ENCODE assay signal across 8 mouse cellular contexts in the genomic region with DNA sequence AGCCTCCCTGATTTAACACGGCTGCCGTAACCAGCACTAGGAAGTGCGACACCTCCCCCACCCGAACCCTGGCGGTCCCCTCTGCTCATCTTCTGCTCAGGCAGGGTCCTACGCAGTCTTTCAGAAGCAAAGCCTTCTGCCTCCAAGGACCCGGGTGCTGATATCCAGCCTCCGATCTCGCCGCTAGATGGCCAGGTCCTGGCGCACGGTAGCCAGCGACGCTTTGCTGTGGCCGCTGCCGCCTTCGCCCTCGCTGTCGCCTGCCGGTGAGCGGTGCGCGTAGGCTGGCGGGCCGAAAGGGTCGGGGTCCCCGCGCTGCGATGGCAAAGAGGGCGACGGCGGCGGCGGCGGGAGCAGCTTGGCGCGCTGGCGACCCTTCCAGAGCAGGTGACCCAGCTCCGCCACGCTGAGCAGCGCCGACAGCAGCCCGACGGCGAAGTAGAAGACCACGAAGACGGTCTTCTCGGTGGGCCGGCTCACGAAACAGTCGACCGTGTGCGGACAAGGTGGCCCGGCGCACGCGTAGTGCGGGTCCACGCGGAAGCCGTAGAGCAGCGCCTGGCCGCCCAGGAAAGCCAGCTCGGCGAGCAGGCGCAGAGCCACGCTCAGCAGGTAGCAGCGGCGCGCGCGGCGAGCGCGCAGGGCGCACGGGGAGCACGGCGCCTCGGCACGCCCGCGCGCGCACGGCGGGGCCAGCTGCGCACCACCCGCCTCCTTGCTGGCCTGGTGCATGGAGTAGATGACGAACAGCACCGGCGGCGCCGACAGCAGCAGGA. TPM values are rescaled to one million over a fixed set of nuclear protein-coding genes. Genes with fewer than 3 reads are reported as not detected.
DNase-seq lines count a peak whose midpoint lies in the region; ATAC-seq and TF ChIP-seq lines count a peak whose summit lies in the region.

No protein-coding gene starts in this region.

- peak; percentile 38 to 63 for DNase-seq in layer of hippocampus, postnatal 14 days (ENCODE audit: low spot score in 2 of 2)
- DNase-seq in layer of hippocampus, adult 8-10 months (ENCODE audit: low spot score in 2 of 2): no peak
- peak; percentile 77 to 79 for DNase-seq in adrenal gland, postnatal 36 days
- peak; percentile 84 for DNase-seq in limb, embryonic 10.5 days (ENCODE audit: low spot score)
- peak; percentile 76 for DNase-seq in stomach, postnatal 0 days (ENCODE audit: low spot score)

- peak overlapping the region; percentile 44 for H3K4me3 ChIP-seq in embryonic fibroblast, embryonic 13.5 days (ENCODE audit: insufficient read depth, low read length)
- peak overlapping the region; percentile 56 for H3K4me3 ChIP-seq in hindbrain, embryonic 15.5 days
- H3K4me3 ChIP-seq in limb, embryonic 10.5 days: peak overlapping the region; percentile 69
- H3K4me3 ChIP-seq in midbrain, embryonic 12.5 days: peak overlapping the region; percentile 58
- H3K4me3 ChIP-seq in stomach, postnatal 0 days (ENCODE audit: low read depth, low read length): peak overlapping the region; percentile 62

- no peaks in the 10 kb centered on the region for H3K9me3 ChIP-seq in hindbrain, embryonic 15.5 days
- H3K9me3 ChIP-seq in limb, embryonic 10.5 days (replicated peaks): no peaks in the 10 kb centered on the region
- H3K9me3 ChIP-seq in midbrain, embryonic 12.5 days: no peaks in the 10 kb centered on the region
- no peaks in the 10 kb centered on the region for H3K9me3 ChIP-seq in stomach, postnatal 0 days (ENCODE audit: control insufficient read depth, low read length)

- WGBS in hindbrain, embryonic 15.5 days: under 1% methylated on average over 91 of the region's 94 CpGs
- WGBS in limb, embryonic 10.5 days: under 1% methylated on average over 94 of the region's 94 CpGs
- under 1% methylated on average over 87 of the region's 94 CpGs for WGBS in midbrain, embryonic 12.5 days
- 0% methylated on average over 77 of the region's 94 CpGs for WGBS in stomach, postnatal 0 days

- no peak for TF ChIP-seq EP300 in stomach, postnatal 0 days (optimal IDR thresholded peaks at IDR 0.05)

- no peak for TF ChIP-seq POLR2A in embryonic fibroblast, embryonic 13.5 days (IDR thresholded peaks at IDR 0.05; ENCODE audit: low read depth, low read length)

- H3K36me3 ChIP-seq in hindbrain, embryonic 15.5 days: no peaks in the 10 kb centered on the region
- no peaks in the 10 kb centered on the region for H3K36me3 ChIP-seq in limb, embryonic 10.5 days
- H3K36me3 ChIP-seq in midbrain, embryonic 12.5 days: no peaks in the 10 kb centered on the region
- H3K36me3 ChIP-seq in stomach, postnatal 0 days (ENCODE audit: control insufficient read depth, insufficient read depth, low read length): no peaks in the 10 kb centered on the region

- TF ChIP-seq CTCF in embryonic fibroblast, embryonic 13.5 days (IDR thresholded peaks at IDR 0.05; ENCODE audit: borderline replicate concordance, insufficient read depth, low read length): peak; percentile 78; the same call in 1 of the 2 replicates
- peak; percentile 76 for TF ChIP-seq CTCF in stomach, postnatal 0 days (IDR thresholded peaks at IDR 0.05; ENCODE audit: low read depth)

- ATAC-seq in hindbrain, embryonic 15.5 days (ENCODE audit: low FRiP score, low read depth): peak; percentile 83
- ATAC-seq in midbrain, embryonic 12.5 days (ENCODE audit: low FRiP score, low read depth): peak; percentile 73
- peak; percentile 77 for ATAC-seq in stomach, postnatal 0 days (ENCODE audit: low FRiP score, low TSS enrichment)

- H3K9ac ChIP-seq in hindbrain, embryonic 15.5 days: peak overlapping the region; percentile 77
- H3K9ac ChIP-seq in midbrain, embryonic 12.5 days (replicated peaks): peak overlapping the region; percentile 69
- peak overlapping the region; percentile 68 for H3K9ac ChIP-seq in stomach, postnatal 0 days (ENCODE audit: low read length)

- no peak overlapping the region for H3K27ac ChIP-seq in embryonic fibroblast, embryonic 13.5 days (ENCODE audit: insufficient read depth, low read length)
- peak overlapping the region; percentile 91 for H3K27ac ChIP-seq in hindbrain, embryonic 15.5 days (replicated peaks)
- peak overlapping the region; percentile 79 for H3K27ac ChIP-seq in limb, embryonic 10.5 days
- peak overlapping the region; percentile 81 for H3K27ac ChIP-seq in midbrain, embryonic 12.5 days (replicated peaks)
- peak overlapping the region; percentile 40; the same call in 1 of the 2 replicates for H3K27ac ChIP-seq in stomach, postnatal 0 days (replicated peaks)

- H3K4me1 ChIP-seq in embryonic fibroblast, embryonic 13.5 days (ENCODE audit: control insufficient read depth, insufficient read depth, low read length): no peaks in the 10 kb centered on the region
- H3K4me1 ChIP-seq in hindbrain, embryonic 15.5 days (replicated peaks): peaks cover 28% of the 10 kb centered on the region
- peaks cover 45% of the 10 kb centered on the region for H3K4me1 ChIP-seq in limb, embryonic 10.5 days
- peaks cover 18% of the 10 kb centered on the region for H3K4me1 ChIP-seq in midbrain, embryonic 12.5 days
- H3K4me1 ChIP-seq in stomach, postnatal 0 days (replicated peaks; ENCODE audit: control insufficient read depth, insufficient read depth): no peaks in the 10 kb centered on the region

- H3K27me3 ChIP-seq in hindbrain, embryonic 15.5 days: no peaks in the 10 kb centered on the region
- H3K27me3 ChIP-seq in limb, embryonic 10.5 days (ENCODE audit: low read depth, poor library complexity, severe bottlenecking): peaks cover 44% of the 10 kb centered on the region
- H3K27me3 ChIP-seq in midbrain, embryonic 12.5 days: peaks cover 56% of the 10 kb centered on the region
- H3K27me3 ChIP-seq in stomach, postnatal 0 days (ENCODE audit: control insufficient read depth, insufficient read depth, low read length): no peaks in the 10 kb centered on the region

- peak overlapping the region; percentile 67 for H3K4me2 ChIP-seq in hindbrain, embryonic 15.5 days
- H3K4me2 ChIP-seq in midbrain, embryonic 12.5 days (replicated peaks): peak overlapping the region; percentile 85
- H3K4me2 ChIP-seq in stomach, postnatal 0 days (replicated peaks; ENCODE audit: low read depth): peak overlapping the region; percentile 99

RNA-seq across cellular contexts. Expression of a gene that starts 0.6 kb away (rescaled TPM):
- 1 to 10 TPM; 2.2 TPM for total RNA-seq in layer of hippocampus, postnatal 14 days (2021)
- total RNA-seq in layer of hippocampus, adult 8-10 months (2022): 1 to 10 TPM in 2 of 4 experiments, not detected in 2; 1.4 to 1.6 TPM
- not detected for total RNA-seq in adrenal gland, postnatal 36 days (2021)
- polyA plus RNA-seq in embryonic fibroblast, embryonic 13.5 days (2011; ENCODE audit: insufficient read length, low read depth, missing spikeins): not detected in 2 replicates
- polyA plus RNA-seq in hindbrain, embryonic 15.5 days (2015; fragmentation: Nextera tagmentation; extraction: Ambion mirVana): 1.8 and 3.1 TPM in 2 replicates
- polyA plus RNA-seq in limb, embryonic 10.5 days (2016; fragmentation: Nextera tagmentation; extraction: Ambion mirVana): 0.24 and 0.29 TPM in 2 replicates
- 0.67 and 0.80 TPM in 2 replicates for polyA plus RNA-seq in midbrain, embryonic 12.5 days (2016; fragmentation: Nextera tagmentation; extraction: Ambion mirVana)
- 1.9 and 2.1 TPM in 2 replicates for polyA plus RNA-seq in stomach, postnatal 0 days (2015; fragmentation: Nextera tagmentation; extraction: Ambion mirVana)

RNA-seq across cellular contexts. Expression of a gene that starts 41.8 kb away (rescaled TPM):
- total RNA-seq in layer of hippocampus, postnatal 14 days (2021): 1 to 10 TPM; 8.1 to 9.8 TPM
- 1 to 10 TPM in 2 of 4 experiments, under 1 TPM in 2; 0.62 to 2.4 (median 1.2) TPM for total RNA-seq in layer of hippocampus, adult 8-10 months (2022)
- total RNA-seq in adrenal gland, postnatal 36 days (2021): 10 to 100 TPM; 15.4 to 20.5 TPM
- 141 and 227 TPM in 2 replicates for polyA plus RNA-seq in embryonic fibroblast, embryonic 13.5 days (2011; ENCODE audit: insufficient read length, low read depth, missing spikeins)
- 43.7 and 56.9 TPM in 2 replicates for polyA plus RNA-seq in hindbrain, embryonic 15.5 days (2015; fragmentation: Nextera tagmentation; extraction: Ambion mirVana)
- 291 and 354 TPM in 2 replicates for polyA plus RNA-seq in limb, embryonic 10.5 days (2016; fragmentation: Nextera tagmentation; extraction: Ambion mirVana)
- 305 and 311 TPM in 2 replicates for polyA plus RNA-seq in midbrain, embryonic 12.5 days (2016; fragmentation: Nextera tagmentation; extraction: Ambion mirVana)
- 31.6 and 44.5 TPM in 2 replicates for polyA plus RNA-seq in stomach, postnatal 0 days (2015; fragmentation: Nextera tagmentation; extraction: Ambion mirVana)

RNA-seq across cellular contexts. Expression of a gene that starts 54.6 kb away (rescaled TPM):
- total RNA-seq in layer of hippocampus, postnatal 14 days (2021): 10 to 100 TPM; 20.2 to 20.3 TPM
- 10 to 100 TPM; 17.3 to 20.2 (median 19.4) TPM for total RNA-seq in layer of hippocampus, adult 8-10 months (2022)
- total RNA-seq in adrenal gland, postnatal 36 days (2021): 10 to 100 TPM; 20.0 to 24.5 TPM
- 26.8 and 28.2 TPM in 2 replicates for polyA plus RNA-seq in embryonic fibroblast, embryonic 13.5 days (2011; ENCODE audit: insufficient read length, low read depth, missing spikeins)
- 11.4 and 16.8 TPM in 2 replicates for polyA plus RNA-seq in hindbrain, embryonic 15.5 days (2015; fragmentation: Nextera tagmentation; extraction: Ambion mirVana)
- 38.4 and 43.7 TPM in 2 replicates for polyA plus RNA-seq in limb, embryonic 10.5 days (2016; fragmentation: Nextera tagmentation; extraction: Ambion mirVana)
- 15.5 and 17.3 TPM in 2 replicates for polyA plus RNA-seq in midbrain, embryonic 12.5 days (2016; fragmentation: Nextera tagmentation; extraction: Ambion mirVana)
- 20.1 and 25.9 TPM in 2 replicates for polyA plus RNA-seq in stomach, postnatal 0 days (2015; fragmentation: Nextera tagmentation; extraction: Ambion mirVana)

RNA-seq across cellular contexts. Expression of a gene that starts 58.9 kb away (rescaled TPM):
- total RNA-seq in layer of hippocampus, postnatal 14 days (2021): 100 to 1,000 TPM in 1 of 2 experiments, 10 to 100 TPM in 1; 93.6 to 121 TPM
- total RNA-seq in layer of hippocampus, adult 8-10 months (2022): 10 to 100 TPM; 69.7 to 86.8 (median 75.2) TPM
- 10 to 100 TPM; 82.3 to 97.6 TPM for total RNA-seq in adrenal gland, postnatal 36 days (2021)
- polyA plus RNA-seq in embryonic fibroblast, embryonic 13.5 days (2011; ENCODE audit: insufficient read length, low read depth, missing spikeins): 212 and 419 TPM in 2 replicates
- polyA plus RNA-seq in hindbrain, embryonic 15.5 days (2015; fragmentation: Nextera tagmentation; extraction: Ambion mirVana): 145 and 146 TPM in 2 replicates
- polyA plus RNA-seq in limb, embryonic 10.5 days (2016; fragmentation: Nextera tagmentation; extraction: Ambion mirVana): 899 and 1,008 TPM in 2 replicates
- 246 and 322 TPM in 2 replicates for polyA plus RNA-seq in midbrain, embryonic 12.5 days (2016; fragmentation: Nextera tagmentation; extraction: Ambion mirVana)
- polyA plus RNA-seq in stomach, postnatal 0 days (2015; fragmentation: Nextera tagmentation; extraction: Ambion mirVana): 228 and 244 TPM in 2 replicates

Comparison
In these comparisons a context has a peak if more than half of its experiments do, and no peak if none do; other contexts are left out.
1. DNase-seq: peak in layer of hippocampus, postnatal 14 days (2 of 2), adrenal gland, postnatal 36 days (2 of 2), limb, embryonic 10.5 days (single experiment) and stomach, postnatal 0 days (single experiment); none in layer of hippocampus, adult 8-10 months (0 of 2).
2. Peak in every context shown above with its lines, with median percentiles within 50 percentile points of each other: H3K4me3 ChIP-seq, ATAC-seq, H3K4me2 ChIP-seq and H3K9ac ChIP-seq.